In the genomic region with DNA sequence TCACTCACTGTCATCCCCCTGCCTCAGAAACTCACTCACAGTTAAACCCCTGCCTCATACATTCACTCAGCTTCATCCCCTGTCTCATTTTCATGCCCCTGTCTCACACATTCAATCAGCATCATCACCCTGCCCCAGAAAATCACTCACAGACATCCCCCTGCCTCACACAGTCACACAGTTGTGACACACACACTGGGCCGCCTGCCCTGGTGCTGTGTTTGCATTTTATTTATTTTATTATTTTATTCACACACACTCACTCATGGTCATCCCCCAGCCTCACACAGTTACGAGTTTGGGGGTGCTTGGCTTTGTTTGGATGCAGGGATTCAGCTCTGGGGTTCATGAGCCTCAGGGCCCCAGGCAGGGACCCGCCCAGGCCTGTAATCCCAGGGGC, we compare ENCODE assay signal across 8 mouse cellular contexts. TPM values are rescaled to one million over a fixed set of nuclear protein-coding genes. Genes with fewer than 3 reads are reported as not detected.
DNase-seq lines count a peak whose midpoint lies in the region; ATAC-seq and TF ChIP-seq lines count a peak whose summit lies in the region.
"Not testable (repeated sequence)": the region's sequence is repeated elsewhere in the genome, so short reads cannot be mapped to it uniquely, and the experiment has no call there.

No protein-coding gene starts in this region.

- not testable (repeated sequence) for TF ChIP-seq EP300 in heart, postnatal 0 days (IDR thresholded peaks at IDR 0.05; ENCODE audit: low read depth)

- not testable (repeated sequence) for H3K27ac ChIP-seq in heart, postnatal 0 days (ENCODE audit: low read depth); liver, embryonic 16.5 days (ENCODE audit: low read length)

- H3K27me3 ChIP-seq in heart, postnatal 0 days (ENCODE audit: control insufficient read depth, insufficient read depth, low read length); liver, embryonic 16.5 days (ENCODE audit: control insufficient read depth, insufficient read depth, low read depth, low read length): not testable (repeated sequence)

- not testable (repeated sequence) for H3K36me3 ChIP-seq in heart, postnatal 0 days (replicated peaks; ENCODE audit: control insufficient read depth, insufficient read depth, low read length)
- peaks cover 10% of the 10 kb centered on the region for H3K36me3 ChIP-seq in liver, embryonic 16.5 days (ENCODE audit: control insufficient read depth, insufficient read depth)

- H3K9me3 ChIP-seq in heart, postnatal 0 days (replicated peaks; ENCODE audit: control insufficient read depth, low read length): peaks cover 30% of the 10 kb centered on the region
- peaks cover 21% of the 10 kb centered on the region for H3K9me3 ChIP-seq in liver, embryonic 16.5 days (replicated peaks; ENCODE audit: control insufficient read depth, low read length)

- TF ChIP-seq CTCF in heart, postnatal 0 days (IDR thresholded peaks at IDR 0.05; ENCODE audit: low read depth): not testable (repeated sequence)

- not testable (repeated sequence) for H3K4me1 ChIP-seq in heart, postnatal 0 days (ENCODE audit: control insufficient read depth, insufficient read depth); liver, embryonic 16.5 days (ENCODE audit: control insufficient read depth, low read depth, low read length)

- DNase-seq in 416B (ENCODE audit: low read depth): peak; percentile 57
- peak; percentile 51 for DNase-seq in adrenal gland, postnatal 10 days
- DNase-seq in embryo, embryonic 9.5 days (ENCODE audit: extremely low spot score): peak; percentile 59
- peak; percentile 4 for DNase-seq in heart, postnatal 0 days (ENCODE audit: low spot score)
- DNase-seq in kidney, postnatal 10 days: peak; percentile 66
- DNase-seq in naive thymus-derived CD4-positive, alpha-beta T cell, adult 2 months (ENCODE audit: low read depth): peak; percentile 75
- DNase-seq in testis, postnatal 10 days (ENCODE audit: low spot score): peak; percentile 71

- not testable (repeated sequence) for H3K4me3 ChIP-seq in heart, postnatal 0 days (ENCODE audit: low read depth, low read length)
- H3K4me3 ChIP-seq in liver, embryonic 16.5 days (ENCODE audit: low read depth, low read length): peak overlapping the region; percentile 64

- WGBS in heart, postnatal 0 days: 47% methylated on average over 3 of the region's 3 CpGs
- 29% methylated on average over 3 of the region's 3 CpGs for WGBS in liver, embryonic 16.5 days (ENCODE audit: insufficient replicate concordance)

- not testable (repeated sequence) for H3K4me2 ChIP-seq in heart, postnatal 0 days (ENCODE audit: low read depth, low read length); liver, embryonic 16.5 days (ENCODE audit: low read depth, low read length)

- H3K9ac ChIP-seq in heart, postnatal 0 days (replicated peaks; ENCODE audit: low read depth, low read length); liver, embryonic 16.5 days (ENCODE audit: low read depth, low read length): not testable (repeated sequence)

- ATAC-seq in heart, postnatal 0 days (ENCODE audit: insufficient read depth, low read depth); liver, embryonic 16.5 days (ENCODE audit: low read depth): not testable (repeated sequence)

RNA-seq across cellular contexts. Expression of a gene that starts 0.9 kb away (rescaled TPM):
- 100 to 1,000 TPM; 102 to 237 TPM for total RNA-seq in adrenal gland, postnatal 10 days (2021)
- 0.88 and 16.5 TPM in 2 replicates for total RNA-seq in heart, postnatal 0 days (2014; rRNA removed; ENCODE audit: low replicate concordance)
- 32.6 and 63.9 TPM in 2 replicates for polyA plus RNA-seq in heart, postnatal 0 days (2015; fragmentation: Nextera tagmentation; extraction: Ambion mirVana)
- polyA plus RNA-seq in liver, embryonic 16.5 days (2015; fragmentation: Nextera tagmentation; extraction: Ambion mirVana): 58.5 and 73.3 TPM in 2 replicates

Comparison
In these comparisons a context has a peak if more than half of its experiments do, and no peak if none do; other contexts are left out.
1. DNase-seq: peak in every context shown above with its lines; median percentile 75 in naive thymus-derived CD4-positive, alpha-beta T cell, adult 2 months; 71 in testis, postnatal 10 days; 66 in kidney, postnatal 10 days; 59 in embryo, embryonic 9.5 days; 57 in 416B; 51 in adrenal gland, postnatal 10 days; 4 in heart, postnatal 0 days.